Mouse (Mus musculus): Measurements from ENCODE around the gene Nck2. TPM values are rescaled to one million over a fixed set of nuclear protein-coding genes. Genes with fewer than 3 reads are reported as not detected.

Gene Nck2
- polyA plus RNA-seq, 1 experiment from 2014 or later, result 42.7 TPM

GRCm38 (mm10) chr1:43590727-43591126 lies 146.3 kb downstream of the Nck2 start:
- Histone ChIP-seq H3K27me3 (no peaks in the 10 kb centered on the region), H3K27ac (no peak overlapping the region), H3K9me3 (no peaks in the 10 kb centered on the region), H3K4me1 (replicated peaks) (peaks cover 13% of the 10 kb centered on the region; the same call in 1 of the 2 replicates), H3K4me2 (no peak overlapping the region), H3K9ac (no peak overlapping the region), H3K36me3 (no peaks in the 10 kb centered on the region), H3K4me3 (no peak overlapping the region)
- no peak for ATAC-seq (ENCODE audit: low FRiP score)
- 81% methylated on average over 1 of the region's 1 CpGs for WGBS

DNA sequence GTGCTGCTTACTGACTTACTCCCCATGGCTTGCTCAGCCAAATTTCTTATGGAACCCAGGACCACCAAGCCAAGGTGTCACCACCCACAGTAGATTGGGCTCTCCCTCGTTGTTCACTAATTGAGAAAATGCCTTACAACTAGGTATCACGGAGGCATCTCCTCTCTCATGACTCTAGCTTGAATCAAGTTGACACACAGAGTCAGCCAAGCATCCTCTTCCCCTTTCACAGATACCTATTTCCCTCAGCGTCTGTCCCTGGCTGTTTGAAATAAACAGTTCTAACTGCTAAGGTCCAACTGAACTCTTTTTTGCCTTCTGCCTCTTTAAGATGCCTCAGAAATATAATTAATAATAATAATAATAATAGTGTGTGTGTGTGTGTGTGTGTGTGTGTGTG lies 148.7 kb downstream of the Nck2 start:
- H3K9me3 ChIP-seq, result no peaks in the 10 kb centered on the region
- no peak overlapping the region for H3K27ac ChIP-seq
- WGBS, result 81% methylated on average over 3 of the region's 3 CpGs
- no peak overlapping the region for H3K9ac ChIP-seq
- H3K36me3 ChIP-seq, result no peaks in the 10 kb centered on the region
- no peak overlapping the region for H3K4me2 ChIP-seq
- no peaks in the 10 kb centered on the region for H3K27me3 ChIP-seq
- H3K4me3 ChIP-seq, result no peak overlapping the region
- no peak for ATAC-seq (ENCODE audit: low FRiP score)
- peaks cover 14% of the 10 kb centered on the region; the same call in 1 of the 2 replicates for H3K4me1 ChIP-seq (replicated peaks)

GRCm38 (mm10) chr1:43594738-43595137 lies 150.4 kb downstream of the Nck2 start:
- WGBS, result 76% methylated on average over 4 of the region's 4 CpGs
- no peak overlapping the region for H3K4me2 ChIP-seq
- peak overlapping the region; percentile 15; the same call in 1 of the 2 replicates for H3K27ac ChIP-seq
- peaks cover 14% of the 10 kb centered on the region; the same call in 1 of the 2 replicates for H3K4me1 ChIP-seq (replicated peaks)
- H3K9ac ChIP-seq, result no peak overlapping the region
- no peaks in the 10 kb centered on the region for H3K36me3 ChIP-seq
- no peak for ATAC-seq (ENCODE audit: low FRiP score)
- H3K27me3 ChIP-seq, result no peaks in the 10 kb centered on the region
- no peak overlapping the region for H3K4me3 ChIP-seq
- H3K9me3 ChIP-seq, result no peaks in the 10 kb centered on the region

GRCm38 (mm10) chr1:43597731-43598130 lies 153.4 kb downstream of the Nck2 start:
- Histone ChIP-seq H3K4me2 (no peak overlapping the region), H3K4me1 (replicated peaks) (peaks cover 10% of the 10 kb centered on the region; the same call in 1 of the 2 replicates), H3K4me3 (no peak overlapping the region), H3K27me3 (no peaks in the 10 kb centered on the region), H3K36me3 (no peaks in the 10 kb centered on the region), H3K9ac (no peak overlapping the region), H3K9me3 (no peaks in the 10 kb centered on the region), H3K27ac (no peak overlapping the region)
- ATAC-seq (ENCODE audit: low FRiP score), result no peak

- no peak overlapping the region for H3K4me3 ChIP-seq
- ATAC-seq (ENCODE audit: low FRiP score), result no peak
- peaks cover 10% of the 10 kb centered on the region; the same call in 1 of the 2 replicates for H3K4me1 ChIP-seq (replicated peaks)
- H3K27me3 ChIP-seq, result no peaks in the 10 kb centered on the region
- no peak overlapping the region for H3K27ac ChIP-seq
- H3K36me3 ChIP-seq, result no peaks in the 10 kb centered on the region
- no peak overlapping the region for H3K4me2 ChIP-seq
- H3K9me3 ChIP-seq, result no peaks in the 10 kb centered on the region
- no peak overlapping the region for H3K9ac ChIP-seq
Measured at GRCm38 (mm10) chr1:43599483-43599882, 155.1 kb downstream of the Nck2 start.

DNA sequence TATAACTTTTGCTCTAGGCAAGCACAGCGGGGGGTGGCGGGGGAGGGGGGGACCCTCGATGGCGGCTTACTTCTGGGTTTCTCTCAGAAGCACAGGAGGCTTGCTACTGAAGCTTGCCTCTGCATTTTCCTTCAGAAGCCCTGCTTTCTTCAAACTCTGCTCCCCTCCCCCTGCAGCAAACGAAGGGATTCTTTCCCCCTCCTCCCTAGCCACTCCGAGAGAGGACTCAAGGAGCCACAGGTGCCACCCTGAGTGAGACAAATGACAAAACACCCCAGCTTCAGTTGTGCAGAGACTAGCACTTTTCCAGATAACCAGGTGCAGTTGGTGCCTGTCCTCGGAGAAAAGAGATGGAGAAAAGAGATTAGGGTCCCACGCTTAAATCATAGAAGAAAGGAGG lies 156.7 kb downstream of the Nck2 start:
- Histone ChIP-seq H3K4me2 (no peak overlapping the region), H3K4me3 (no peak overlapping the region), H3K9me3 (no peaks in the 10 kb centered on the region), H3K27ac (no peak overlapping the region), H3K36me3 (no peaks in the 10 kb centered on the region), H3K4me1 (replicated peaks) (no peaks in the 10 kb centered on the region), H3K27me3 (no peaks in the 10 kb centered on the region), H3K9ac (no peak overlapping the region)
- 57% methylated on average over 8 of the region's 8 CpGs for WGBS
- ATAC-seq (ENCODE audit: low FRiP score), result no peak

DNA sequence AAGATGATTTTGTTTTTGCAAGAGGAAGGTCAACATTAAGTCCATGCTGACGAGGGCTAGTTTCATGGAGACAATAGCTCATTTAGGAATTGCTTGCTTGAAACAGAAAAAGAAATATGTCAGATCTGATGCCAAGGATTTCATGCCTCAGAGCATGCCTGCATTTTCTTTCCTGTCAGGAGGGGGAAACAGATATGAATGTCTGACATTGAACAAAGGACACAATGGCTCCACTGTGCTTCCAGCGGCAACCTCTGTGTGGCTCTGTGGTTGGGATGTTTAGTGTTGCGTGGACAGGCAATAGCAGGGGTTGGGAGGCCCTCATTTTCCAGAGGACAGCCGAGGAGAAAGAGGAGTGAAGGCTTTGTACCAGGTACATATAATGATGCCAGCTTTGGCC lies 171.6 kb downstream of the Nck2 start:
- H3K9me3 ChIP-seq, result no peaks in the 10 kb centered on the region
- 0 out of 2 replicates have a peak, but pooled peaks cover 3% of the 10 kb centered on the region for H3K4me1 ChIP-seq (replicated peaks)
- H3K4me2 ChIP-seq, result no peak overlapping the region
- no peak overlapping the region for H3K4me3 ChIP-seq
- 25% methylated on average over 4 of the region's 4 CpGs for WGBS
- no peak overlapping the region for H3K9ac ChIP-seq
- H3K27me3 ChIP-seq, result no peaks in the 10 kb centered on the region
- no peaks in the 10 kb centered on the region for H3K36me3 ChIP-seq
- H3K27ac ChIP-seq, result no peak overlapping the region
- 0 out of 2 replicates have a peak, but pooled peaks have one; percentile 54 for ATAC-seq (ENCODE audit: low FRiP score)

Other genes with a start within 250 kb of the Nck2 start
- gene Fhl2, start 247.6 kb upstream of the Nck2 start, polyA plus RNA-seq (2015; fragmentation: Nextera tagmentation; extraction: Ambion mirVana), result 19.8 and 21.2 TPM in 2 replicates